In the genomic region with DNA sequence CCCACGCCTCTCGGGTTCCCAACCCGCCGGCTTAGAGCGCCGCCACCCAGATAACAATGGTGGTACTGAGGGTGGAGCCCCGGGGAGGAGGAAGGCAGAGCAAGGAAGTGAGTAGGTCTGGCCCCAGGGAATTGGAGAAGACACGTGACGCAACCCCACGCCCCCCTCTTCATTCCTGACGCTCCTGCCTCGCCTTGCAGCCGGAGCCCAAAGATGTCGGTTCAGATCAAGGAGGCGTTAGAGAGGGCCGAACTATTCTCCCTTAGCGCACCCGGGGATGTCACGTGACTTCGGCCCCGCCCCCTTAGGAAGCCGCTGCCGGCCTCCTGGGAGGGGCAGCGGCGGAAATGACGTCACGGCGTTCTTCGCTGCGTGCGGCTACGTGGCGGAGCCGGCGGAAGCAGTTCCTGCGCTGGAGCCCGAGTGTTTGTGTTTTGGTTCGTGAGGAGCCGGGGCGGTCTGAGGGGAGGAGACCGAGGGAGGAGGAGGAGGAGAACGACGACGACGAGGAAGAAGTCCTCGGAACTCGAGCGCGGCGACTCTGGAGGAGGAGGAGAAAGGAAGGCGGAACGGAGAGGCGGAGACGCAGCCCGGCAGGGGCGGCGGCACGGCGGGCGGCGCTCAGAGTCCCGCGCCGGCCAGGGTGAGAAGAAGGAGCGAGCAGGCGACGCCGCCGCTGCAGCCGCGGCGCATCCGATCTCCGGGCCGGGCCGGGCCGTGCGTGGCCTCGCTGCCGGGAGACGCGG, we compare ENCODE assay signal across 1 mouse cellular context.
TF ChIP-seq lines count a peak whose summit lies in the region.

A gene (plus strand): TSS at position 377 of the 746 bp plus-strand sequence.

TF ChIP-seq in myocyte, 11 proteins besides CTCF, POLR2A, EP300 and RAD21 (continued from another document):
- TF ChIP-seq TCF12 (IDR thresholded peaks at IDR 0.05; ENCODE audit: insufficient read depth, poor library complexity, severe bottlenecking) (no peak), SRF (IDR thresholded peaks at IDR 0.05; ENCODE audit: control insufficient read depth, insufficient read length, low read depth) (peak; percentile 35), TCF3 (IDR thresholded peaks at IDR 0.05; ENCODE audit: insufficient read length, low read depth) (no peak)
